Mouse (Mus musculus) hindbrain, embryonic 16.5 days (tissue): ENCODE measurements at regions not wholly inside any gene's neighbourhood (a gene's known extent, or its start where the extent isn't known, plus 50 kb on each side); places are given as distances from the start of the nearest gene placed in this dataset.

Source experiments
- ATAC-seq: fragments of 200-750 bp; cut with Nextera tagmentation; 2 replicates; pipeline ENCODE4 v1.8.0; 2017; ENCODE audit warnings: moderate TSS enrichment, moderate library complexity
- H3K27ac ChIP-seq: fragments of 300-500 bp; sonication (generic); 2 replicates; pipeline ENCODE4 v1.5.1; 2014; ENCODE audit warnings: low read depth, mild to moderate bottlenecking, control low read depth, low read length, moderate library complexity
- H3K27me3 ChIP-seq: fragments of 300-500 bp; sonication (generic); replicated peaks from 2 replicates; pipeline ENCODE4 v1.6.1; 2014; ENCODE audit warnings: low read length; ENCODE audit not compliant: control insufficient read depth, insufficient read depth
- H3K36me3 ChIP-seq: fragments of 300-500 bp; sonication (generic); 2 replicates; pipeline ENCODE4 v1.6.1; 2014; ENCODE audit warnings: mild to moderate bottlenecking, low read length, moderate library complexity, mixed read lengths; ENCODE audit not compliant: control insufficient read depth, insufficient read depth
- H3K4me1 ChIP-seq: fragments of 300-500 bp; sonication (generic); 2 replicates; pipeline ENCODE4 v1.6.1; 2014; ENCODE audit warnings: low read depth, low read length; ENCODE audit not compliant: control insufficient read depth, insufficient read depth
- H3K4me2 ChIP-seq: fragments of 300-500 bp; sonication (generic); 2 replicates; pipeline ENCODE4 v1.6.1; 2014; ENCODE audit warnings: mild to moderate bottlenecking, low read length, control low read depth, moderate library complexity
- H3K4me3 ChIP-seq: fragments of 300-500 bp; sonication (generic); 2 replicates; pipeline ENCODE4 v1.5.1; 2014; ENCODE audit warnings: mild to moderate bottlenecking, low read length, control low read depth, moderate library complexity
- H3K9ac ChIP-seq: fragments of 300-500 bp; sonication (generic); 2 replicates; pipeline ENCODE4 v1.6.1; 2014; ENCODE audit warnings: low read depth, mild to moderate bottlenecking, control low read depth, low read length, moderate library complexity
- H3K9me3 ChIP-seq: fragments of 300-500 bp; sonication (generic); 2 replicates; pipeline ENCODE4 v1.6.1; 2014; ENCODE audit warnings: mild to moderate bottlenecking, low read length, moderate library complexity; ENCODE audit not compliant: control insufficient read depth
- WGBS: fragments of 180-500 bp; shearing (Covaris S2); extraction: QIAGEN DNeasy Blood & Tissue Kit; methylation state at CpG from one replicate; pipeline ENCODE4 v1.1.7; 2014; 5-methylcytosine and 5-hydroxymethylcytosine counted together

DNA sequence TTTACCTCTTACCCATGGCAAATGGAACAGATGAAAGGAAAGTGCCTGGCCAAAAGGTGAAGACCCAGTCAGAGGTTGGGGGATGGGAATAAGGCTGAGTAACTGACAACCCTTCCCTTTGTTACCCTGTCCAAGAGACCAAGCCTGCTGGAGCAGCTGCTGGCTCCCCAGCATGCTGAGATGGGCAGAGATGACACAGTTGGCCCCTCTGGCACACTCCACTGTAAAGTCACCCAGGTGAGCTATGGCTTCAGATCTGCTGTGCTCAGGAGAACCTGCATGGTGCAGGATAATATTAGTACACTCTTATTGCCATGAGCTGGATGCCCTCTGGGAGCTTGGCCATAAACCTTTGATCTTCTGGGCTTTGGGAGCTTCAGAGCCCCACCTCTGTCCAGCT, 100.3 kb downstream of the Cbln1 start:
- ATAC-seq: no peak
- peaks cover 3% of the 10 kb centered on the region; the same call in 1 of the 2 replicates for H3K4me1 ChIP-seq
- H3K4me2 ChIP-seq: no peak overlapping the region
- H3K9ac ChIP-seq: no peak overlapping the region
- H3K9me3 ChIP-seq: no peaks in the 10 kb centered on the region
- no peak overlapping the region for H3K27ac ChIP-seq
- H3K27me3 ChIP-seq: no peaks in the 10 kb centered on the region
- H3K4me3 ChIP-seq: no peak overlapping the region
- H3K36me3 ChIP-seq: no peaks in the 10 kb centered on the region

DNA sequence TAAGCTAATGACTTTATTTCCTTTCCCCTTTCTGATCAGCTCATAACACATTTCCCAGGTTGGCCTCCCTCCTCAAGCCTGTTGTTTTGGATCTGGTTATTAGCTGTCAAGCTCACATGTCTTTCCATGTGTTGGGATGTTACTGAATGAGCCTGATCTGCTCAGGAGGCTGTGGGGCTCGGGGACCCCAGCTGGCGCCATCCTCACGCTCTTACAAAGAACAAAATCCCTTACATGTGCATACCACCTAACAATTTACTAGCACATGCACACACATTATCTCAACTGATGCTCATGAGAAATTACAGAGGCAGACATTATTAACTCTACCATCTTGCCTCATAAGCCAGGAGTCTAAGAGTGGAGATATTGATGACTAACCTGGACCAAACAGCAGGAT, 102.2 kb downstream of the Cbln1 start:
- Histone ChIP-seq H3K9ac (no peak overlapping the region), H3K36me3 (no peaks in the 10 kb centered on the region), H3K4me3 (no peak overlapping the region), H3K27ac (no peak overlapping the region), H3K4me1 (peaks cover 3% of the 10 kb centered on the region; the same call in 1 of the 2 replicates), H3K4me2 (no peak overlapping the region), H3K9me3 (no peaks in the 10 kb centered on the region), H3K27me3 (no peaks in the 10 kb centered on the region)
- WGBS: 77% methylated on average over 3 of the region's 3 CpGs
- ATAC-seq: peak; percentile 56; the same call in 1 of the 2 replicates

DNA sequence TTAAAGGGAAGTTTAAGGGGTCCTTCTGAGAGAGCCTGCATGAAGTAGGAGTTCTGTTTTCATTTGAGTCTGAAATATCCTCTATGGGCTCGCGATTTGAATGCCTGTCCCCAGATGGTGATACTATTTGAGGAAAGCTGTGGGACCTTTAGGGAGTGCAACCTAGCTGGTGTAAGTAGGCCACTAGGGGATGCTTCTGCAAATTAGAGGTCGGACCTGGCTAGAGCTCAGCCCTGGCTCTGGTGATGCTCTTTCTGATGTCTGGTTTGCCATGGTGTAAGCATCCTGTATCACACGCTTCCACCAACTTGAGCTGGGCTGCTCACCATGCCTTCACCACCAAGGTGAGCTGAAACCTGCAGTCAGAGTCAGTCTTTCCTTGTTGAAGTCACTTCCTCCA, 121.9 kb downstream of the Cbln1 start:
- Histone ChIP-seq H3K4me3 (no peak overlapping the region), H3K4me1 (no peaks in the 10 kb centered on the region), H3K4me2 (no peak overlapping the region), H3K9me3 (no peaks in the 10 kb centered on the region), H3K27ac (no peak overlapping the region), H3K9ac (no peak overlapping the region), H3K27me3 (no peaks in the 10 kb centered on the region), H3K36me3 (no peaks in the 10 kb centered on the region)
- WGBS: 85% methylated on average over 4 of the region's 4 CpGs
- no peak for ATAC-seq

DNA sequence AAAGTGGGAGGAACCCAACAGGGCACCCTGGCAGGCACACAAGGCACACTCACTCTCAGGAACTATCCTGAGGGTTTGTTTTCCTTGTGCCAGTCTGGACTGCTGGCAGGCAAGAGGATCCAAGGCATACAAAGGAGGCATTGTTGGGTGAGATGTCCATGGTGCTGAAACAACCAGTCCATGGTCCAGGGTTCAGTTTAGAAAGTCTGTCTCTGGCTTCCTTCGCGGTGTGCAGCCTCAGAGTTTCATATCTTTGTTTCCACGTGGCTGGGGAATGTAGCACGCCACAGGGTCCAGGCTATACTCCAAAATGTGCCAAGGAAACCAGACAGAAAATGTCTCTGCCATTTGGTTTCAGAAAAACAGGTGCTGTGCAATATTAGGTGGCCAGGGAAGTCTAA, 122.6 kb downstream of the Cbln1 start:
- peak; percentile 80 for ATAC-seq
- no peaks in the 10 kb centered on the region for H3K9me3 ChIP-seq
- H3K4me3 ChIP-seq: no peak overlapping the region
- no peaks in the 10 kb centered on the region for H3K36me3 ChIP-seq
- WGBS: 50% methylated on average over 4 of the region's 4 CpGs
- H3K4me2 ChIP-seq: no peak overlapping the region
- H3K9ac ChIP-seq: no peak overlapping the region
- no peak overlapping the region for H3K27ac ChIP-seq
- H3K27me3 ChIP-seq: no peaks in the 10 kb centered on the region
- no peaks in the 10 kb centered on the region for H3K4me1 ChIP-seq

DNA sequence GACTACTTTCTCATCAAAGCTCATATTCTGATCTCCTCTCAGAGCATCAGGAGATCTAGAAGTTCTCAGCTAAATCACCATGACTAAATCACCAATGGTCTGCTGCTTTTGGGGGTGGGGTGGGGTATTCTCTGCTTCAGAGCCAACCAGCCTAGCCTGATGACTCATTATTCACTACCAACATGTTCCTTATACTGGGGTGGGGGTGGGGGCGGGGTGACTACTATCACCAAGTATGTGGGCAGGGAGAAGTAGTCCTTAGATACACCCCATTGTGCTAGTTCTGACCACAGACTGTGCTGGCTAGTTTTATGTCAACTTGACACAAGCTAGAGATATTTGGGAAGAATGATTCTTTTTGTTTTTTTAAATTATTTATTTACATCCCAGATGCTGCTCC, 143.0 kb downstream of the Cbln1 start:
- H3K27ac ChIP-seq: no peak overlapping the region
- no peaks in the 10 kb centered on the region for H3K4me1 ChIP-seq
- H3K9ac ChIP-seq: no peak overlapping the region
- H3K36me3 ChIP-seq: no peaks in the 10 kb centered on the region
- no peak for ATAC-seq
- H3K4me3 ChIP-seq: no peak overlapping the region
- H3K9me3 ChIP-seq: no peaks in the 10 kb centered on the region
- 100% methylated on average over 1 of the region's 1 CpGs for WGBS
- H3K27me3 ChIP-seq: no peaks in the 10 kb centered on the region
- no peak overlapping the region for H3K4me2 ChIP-seq

DNA sequence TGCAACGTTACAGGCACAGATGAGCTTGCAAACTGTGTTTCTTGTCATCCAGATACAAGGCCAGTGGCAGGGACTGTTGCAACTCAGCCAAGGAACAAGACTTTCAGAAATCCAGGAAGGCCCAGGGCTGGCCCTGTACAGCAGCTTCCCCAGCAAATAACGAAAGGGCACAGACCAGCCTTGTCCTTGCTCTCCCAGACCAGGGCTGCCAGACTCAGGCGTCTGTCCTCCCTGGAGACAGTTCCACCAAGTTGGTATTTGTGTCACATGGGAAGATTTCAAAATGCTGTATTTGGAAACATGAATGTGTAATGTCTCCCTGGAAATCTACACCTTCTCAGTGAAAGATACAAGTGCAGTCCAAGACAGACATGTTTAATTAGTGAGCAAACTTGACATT, 157.8 kb downstream of the Cbln1 start:
- H3K9me3 ChIP-seq: no peaks in the 10 kb centered on the region
- H3K4me1 ChIP-seq: peaks cover 3% of the 10 kb centered on the region; the same call in 1 of the 2 replicates
- no peaks in the 10 kb centered on the region for H3K36me3 ChIP-seq
- H3K27ac ChIP-seq: no peak overlapping the region
- 67% methylated on average over 3 of the region's 3 CpGs for WGBS
- H3K4me3 ChIP-seq: no peak overlapping the region
- no peaks in the 10 kb centered on the region for H3K27me3 ChIP-seq
- H3K9ac ChIP-seq: no peak overlapping the region
- no peak overlapping the region for H3K4me2 ChIP-seq
- no peak for ATAC-seq

DNA sequence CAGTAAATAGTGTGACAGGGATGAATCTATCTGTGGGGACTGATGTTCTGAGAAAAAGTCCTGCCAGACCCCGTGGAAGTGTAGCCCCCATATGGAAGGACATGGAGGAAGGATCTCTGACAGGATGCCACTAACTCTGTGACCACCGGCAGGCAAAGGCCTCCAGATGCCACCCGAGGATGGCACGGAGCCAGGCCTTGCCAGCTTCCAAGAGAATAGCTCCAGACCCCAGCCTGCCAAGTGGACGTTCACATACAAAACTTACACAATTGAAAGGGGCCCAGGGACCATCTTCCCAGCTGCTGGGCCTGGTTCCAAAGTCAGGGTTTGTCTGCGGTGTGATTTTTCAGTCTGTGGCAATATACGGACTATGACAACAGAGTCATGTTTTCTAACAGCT, 161.1 kb downstream of the Cbln1 start:
- Histone ChIP-seq H3K4me1 (peaks cover 3% of the 10 kb centered on the region; the same call in 1 of the 2 replicates), H3K36me3 (no peaks in the 10 kb centered on the region), H3K27me3 (no peaks in the 10 kb centered on the region), H3K4me3 (no peak overlapping the region), H3K4me2 (no peak overlapping the region), H3K9ac (no peak overlapping the region), H3K9me3 (no peaks in the 10 kb centered on the region), H3K27ac (no peak overlapping the region)
- no peak for ATAC-seq
- 49% methylated on average over 7 of the region's 7 CpGs for WGBS

DNA sequence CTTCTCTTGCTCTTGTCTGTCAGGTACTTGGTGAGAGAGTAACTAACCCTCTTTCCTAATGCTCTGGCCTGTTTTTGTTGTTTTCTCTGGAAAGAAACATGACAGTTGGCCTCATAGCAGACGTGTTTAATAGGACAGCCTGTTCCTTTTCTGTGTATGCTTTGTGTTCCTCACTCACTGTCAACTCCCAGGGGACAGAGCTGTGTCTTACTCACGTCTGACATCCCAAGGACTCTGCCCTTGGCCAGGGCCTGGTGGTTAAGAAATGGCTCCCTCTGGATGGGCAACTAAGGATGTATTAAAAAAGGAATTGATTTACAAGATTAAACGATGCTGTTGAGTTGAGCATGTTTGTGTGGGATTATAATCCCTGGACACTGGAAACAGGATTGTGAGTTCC, 164.1 kb downstream of the Cbln1 start:
- WGBS: 62% methylated on average over 3 of the region's 3 CpGs
- ATAC-seq: no peak

DNA sequence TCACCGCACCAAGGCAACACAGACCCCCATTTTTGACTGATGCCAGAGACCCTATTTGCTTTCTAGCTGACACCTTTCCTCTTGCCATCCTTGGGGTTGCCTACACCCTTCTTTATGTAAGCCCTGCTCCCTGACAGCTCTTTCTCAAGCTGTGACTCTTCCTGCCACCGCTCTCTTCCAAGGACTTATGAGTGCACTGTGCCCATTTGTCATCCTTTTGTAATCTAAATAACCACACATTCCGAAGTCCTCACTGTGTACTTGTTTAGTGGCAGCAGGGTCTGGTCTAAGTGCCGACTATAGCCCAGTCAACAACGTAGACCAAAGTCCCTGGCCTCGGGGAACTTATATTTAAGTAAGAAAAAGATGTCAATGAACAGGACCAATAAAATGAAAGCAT, 167.4 kb downstream of the Cbln1 start:
- H3K9me3 ChIP-seq: no peaks in the 10 kb centered on the region
- 90% methylated on average over 6 of the region's 6 CpGs for WGBS
- no peaks in the 10 kb centered on the region for H3K4me1 ChIP-seq
- no peak overlapping the region for H3K4me2 ChIP-seq
- H3K27ac ChIP-seq: no peak overlapping the region
- no peak overlapping the region for H3K9ac ChIP-seq
- H3K4me3 ChIP-seq: no peak overlapping the region
- H3K36me3 ChIP-seq: no peaks in the 10 kb centered on the region
- no peaks in the 10 kb centered on the region for H3K27me3 ChIP-seq
- ATAC-seq: no peak

More for the DNA sequence above, 164.1 kb downstream of the Cbln1 start:
- Histone ChIP-seq H3K36me3 (no peaks in the 10 kb centered on the region), H3K4me1 (peaks cover 3% of the 10 kb centered on the region; the same call in 1 of the 2 replicates), H3K4me3 (no peak overlapping the region), H3K27ac (no peak overlapping the region), H3K27me3 (no peaks in the 10 kb centered on the region), H3K9ac (no peak overlapping the region), H3K4me2 (no peak overlapping the region), H3K9me3 (no peaks in the 10 kb centered on the region)

DNA sequence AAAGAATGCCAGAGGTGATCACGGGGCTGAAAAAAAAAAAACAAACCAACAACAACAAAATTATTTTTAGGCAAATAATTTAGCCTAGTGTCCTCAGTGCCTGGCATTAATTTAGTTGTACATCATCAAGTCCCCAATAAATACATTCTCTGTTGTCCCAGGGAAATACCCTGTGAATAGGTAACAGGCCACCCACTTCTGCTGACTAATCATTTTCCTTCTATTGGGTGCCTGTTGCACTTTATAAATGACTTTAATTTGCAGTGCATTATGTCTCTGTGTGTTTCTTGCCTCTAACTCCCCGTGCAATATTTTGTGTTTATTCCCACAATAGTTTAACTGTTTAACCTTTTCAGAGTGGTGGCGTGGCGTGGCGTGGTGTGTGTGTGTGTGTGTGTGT, 168.9 kb downstream of the Cbln1 start:
- H3K9ac ChIP-seq: no peak overlapping the region
- no peaks in the 10 kb centered on the region for H3K9me3 ChIP-seq
- no peaks in the 10 kb centered on the region for H3K36me3 ChIP-seq
- H3K4me3 ChIP-seq: no peak overlapping the region
- no peak for ATAC-seq
- no peaks in the 10 kb centered on the region for H3K4me1 ChIP-seq
- WGBS: 89% methylated on average over 5 of the region's 5 CpGs
- no peak overlapping the region for H3K4me2 ChIP-seq
- no peaks in the 10 kb centered on the region for H3K27me3 ChIP-seq
- no peak overlapping the region for H3K27ac ChIP-seq
